Mouse (Mus musculus): ENCODE results near the gene Kcnk10.

Gene Kcnk10

GRCm38 (mm10) chr12:98394115-98394514, 184.0 kb downstream of the Kcnk10 start:
- DNase-seq, result no peak

GRCm38 (mm10) chr12:98391347-98391746, 186.8 kb downstream of the Kcnk10 start:
- DNase-seq, result no peak

GRCm38 (mm10) chr12:98389618-98390017, 188.5 kb downstream of the Kcnk10 start:
- no peak for DNase-seq
